Mouse (Mus musculus) megakaryocyte, embryonic 14.5 days (primary cell): Measurements from ENCODE around the gene Ccdc18. TPM values are rescaled to one million over a fixed set of nuclear protein-coding genes. Genes with fewer than 3 reads are reported as not detected.
A peak's percentile ranks its signal among the peaks of the same experiment; 100 is the strongest.
"Not testable (repeated sequence)": the region's sequence is repeated elsewhere in the genome, so short reads cannot be mapped to it uniquely, and the experiment has no call there.

Experiments used
- H3K27me3 ChIP-seq: replicated peaks from 2 replicates; pipeline ENCODE3; 2012; ENCODE audit warnings: inconsistent platforms
- H3K36me3 ChIP-seq: replicated peaks from 2 replicates; pipeline ENCODE3; 2012; ENCODE audit warnings: low read length, inconsistent platforms, mixed read lengths
- H3K4me1 ChIP-seq: 2 replicates; pipeline ENCODE4 v1.6.1; 2012; ENCODE audit warnings: inconsistent platforms
- H3K4me3 ChIP-seq: replicated peaks from 2 replicates; pipeline ENCODE3; 2012; ENCODE audit warnings: moderate library complexity, mild to moderate bottlenecking, inconsistent platforms
- H3K9me3 ChIP-seq: 2 replicates; pipeline ENCODE4 v1.6.1; 2012; ENCODE audit warnings: inconsistent platforms
- FLI1 ChIP-seq: IDR thresholded peaks from 2 replicates; pipeline ENCODE4 v1.6.1; 2012; ENCODE audit warnings: low read length, inconsistent platforms, mixed read lengths
- GATA1 ChIP-seq: IDR thresholded peaks from 3 replicates; pipeline ENCODE4 v1.6.1; 2012; ENCODE audit warnings: mixed read lengths, low read length, inconsistent platforms, borderline replicate concordance
- polyA plus RNA-seq: library from polyadenylated mRNA; stranded (reverse); fragments of >175 nt; gene quantifications from 2 replicates; pipeline ENCODE4 v1.2.3, GENCODE M21; 2012; ENCODE audit warnings: low replicate concordance; ENCODE audit not compliant: insufficient read depth

The Ccdc18 gene
- polyA plus RNA-seq = 0.30 TPM in 1 of 2 replicates, not detected in the other

- Histone ChIP-seq H3K4me1 (peaks cover 23% of the 10 kb centered on the region), H3K36me3 (peaks cover 27% of the 10 kb centered on the region), H3K4me3 (peak within 1 kb of the TSS; percentile 99), H3K9me3 (no peaks in the 10 kb centered on the region), H3K27me3 (no peaks in the 10 kb centered on the region)
- TF ChIP-seq FLI1 (no peak), GATA1 (no peak)
These were observed at the start of gene Ccdc18, which contains the start of gene Tmed5 for GRCm38 (mm10) chr5:108132441-108133243. Ccdc18 (plus strand) TSS chr5:108132875. Tmed5 (minus strand) TSS chr5:108132620.

GRCm38 (mm10) chr5:108085440-108085839 is 47.2 kb upstream of the Ccdc18 start:
- Histone ChIP-seq H3K4me1 (peaks cover under 1% of the 10 kb centered on the region; the same call in 1 of the 2 replicates), H3K27me3 (no peaks in the 10 kb centered on the region), H3K4me3 (no peak overlapping the region), H3K36me3 (peaks cover 84% of the 10 kb centered on the region), H3K9me3 (no peaks in the 10 kb centered on the region)
- no peak for TF ChIP-seq GATA1
- no peak for TF ChIP-seq FLI1

- not testable (repeated sequence) for H3K27me3 ChIP-seq, H3K4me3 ChIP-seq, H3K4me1 ChIP-seq, H3K9me3 ChIP-seq
- H3K36me3 ChIP-seq = peaks cover 88% of the 10 kb centered on the region
These were observed 39.9 kb upstream of the Ccdc18 start for GRCm38 (mm10) chr5:108092731-108093130.

GRCm38 (mm10) chr5:108097676-108098075 is 35.0 kb upstream of the Ccdc18 start:
- peaks cover 16% of the 10 kb centered on the region for H3K4me1 ChIP-seq
- H3K4me3 ChIP-seq = no peak overlapping the region
- H3K36me3 ChIP-seq = peaks cover 91% of the 10 kb centered on the region
- TF ChIP-seq GATA1 (no peak), FLI1 (no peak)
- no peaks in the 10 kb centered on the region for H3K27me3 ChIP-seq
- no peaks in the 10 kb centered on the region for H3K9me3 ChIP-seq

GRCm38 (mm10) chr5:108100196-108100595 is 32.5 kb upstream of the Ccdc18 start:
- TF ChIP-seq GATA1 = no peak
- TF ChIP-seq FLI1 = no peak
- H3K4me3 ChIP-seq = no peak overlapping the region
- peaks cover 92% of the 10 kb centered on the region for H3K36me3 ChIP-seq

GRCm38 (mm10) chr5:108104306-108104705 is 28.4 kb upstream of the Ccdc18 start:
- Histone ChIP-seq H3K9me3 (no peaks in the 10 kb centered on the region), H3K4me1 (peaks cover 16% of the 10 kb centered on the region), H3K4me3 (no peak overlapping the region), H3K36me3 (peaks cover 92% of the 10 kb centered on the region), H3K27me3 (no peaks in the 10 kb centered on the region)
- TF ChIP-seq FLI1 (no peak), GATA1 (no peak)

More at GRCm38 (mm10) chr5:108100196-108100595, 32.5 kb upstream of the Ccdc18 start:
- peaks cover 16% of the 10 kb centered on the region for H3K4me1 ChIP-seq
- no peaks in the 10 kb centered on the region for H3K27me3 ChIP-seq
- H3K9me3 ChIP-seq = no peaks in the 10 kb centered on the region

GRCm38 (mm10) chr5:108109346-108109745 is 23.3 kb upstream of the Ccdc18 start:
- H3K36me3 ChIP-seq = peaks cover 69% of the 10 kb centered on the region

GRCm38 (mm10) chr5:108117693-108118092 is 15.0 kb upstream of the Ccdc18 start:
- Histone ChIP-seq H3K9me3 (no peaks in the 10 kb centered on the region), H3K27me3 (no peaks in the 10 kb centered on the region), H3K36me3 (peaks cover 43% of the 10 kb centered on the region), H3K4me3 (no peak overlapping the region), H3K4me1 (no peaks in the 10 kb centered on the region; the same call in 1 of the 2 replicates)
- TF ChIP-seq FLI1 (no peak), GATA1 (no peak)

More at GRCm38 (mm10) chr5:108109346-108109745, 23.3 kb upstream of the Ccdc18 start:
- Histone ChIP-seq H3K27me3 (no peaks in the 10 kb centered on the region), H3K4me1 (no peaks in the 10 kb centered on the region), H3K9me3 (no peaks in the 10 kb centered on the region), H3K4me3 (no peak overlapping the region)
- TF ChIP-seq FLI1 = no peak
- TF ChIP-seq GATA1 = no peak

- no peaks in the 10 kb centered on the region for H3K27me3 ChIP-seq
- no peaks in the 10 kb centered on the region; the same call in 1 of the 2 replicates for H3K4me1 ChIP-seq
- H3K36me3 ChIP-seq = peaks cover 50% of the 10 kb centered on the region
- TF ChIP-seq GATA1 (no peak), FLI1 (no peak)
- H3K9me3 ChIP-seq = no peaks in the 10 kb centered on the region
- no peak overlapping the region for H3K4me3 ChIP-seq
These were observed 12.3 kb upstream of the Ccdc18 start for GRCm38 (mm10) chr5:108120221-108120900.
